Mouse (Mus musculus) neural tube, embryonic 11.5 days (tissue): Measurements from ENCODE around the gene Mical3. TPM values are rescaled to one million over a fixed set of nuclear protein-coding genes. Genes with fewer than 3 reads are reported as not detected.

ENCODE experiments used
- ATAC-seq: fragments of 200-750 bp; cut with Nextera tagmentation; 2 replicates; pipeline ENCODE4 v1.8.0; 2017; ENCODE audit warnings: moderate number of reproducible peaks, mild to moderate bottlenecking, moderate TSS enrichment, moderate library complexity; ENCODE audit not compliant: insufficient read depth, low FRiP score, low TSS enrichment
- DNase-seq: peaks from one replicate; pipeline ENCODE4 v3.0.0-alpha.2; 2015; ENCODE audit warnings: low spot score
- H3K27ac ChIP-seq: fragments of 300-500 bp; sonication (generic); 2 replicates; pipeline ENCODE4 v1.5.1; 2014; ENCODE audit warnings: low read depth, mild to moderate bottlenecking, low read length
- H3K27me3 ChIP-seq: fragments of 300-500 bp; sonication (generic); 2 replicates; pipeline ENCODE4 v1.6.1; 2014; ENCODE audit warnings: mild to moderate bottlenecking, low read length, mixed read lengths; ENCODE audit not compliant: control insufficient read depth, insufficient read depth
- H3K36me3 ChIP-seq: fragments of 300-500 bp; sonication (generic); 2 replicates; pipeline ENCODE4 v1.6.1; 2014; ENCODE audit warnings: mild to moderate bottlenecking, low read length, moderate library complexity, mixed read lengths; ENCODE audit not compliant: control insufficient read depth, insufficient read depth
- H3K4me1 ChIP-seq: fragments of 300-500 bp; sonication (generic); 2 replicates; pipeline ENCODE4 v1.6.1; 2014; ENCODE audit warnings: low read length, mixed read lengths; ENCODE audit not compliant: control insufficient read depth, insufficient read depth
- H3K4me2 ChIP-seq: fragments of 300-500 bp; sonication (generic); 2 replicates; pipeline ENCODE4 v1.6.1; 2014; ENCODE audit warnings: low read depth, mild to moderate bottlenecking, moderate library complexity
- H3K4me3 ChIP-seq: fragments of 300-500 bp; sonication (generic); 2 replicates; pipeline ENCODE4 v1.5.1; 2014; ENCODE audit warnings: low read depth, low read length
- H3K9ac ChIP-seq: fragments of 300-500 bp; sonication (generic); 2 replicates; pipeline ENCODE4 v1.6.1; 2014; ENCODE audit warnings: mild to moderate bottlenecking, low read length
- H3K9me3 ChIP-seq: fragments of 300-500 bp; sonication (generic); 2 replicates; pipeline ENCODE4 v1.6.1; 2016; ENCODE audit warnings: low read length; ENCODE audit not compliant: control insufficient read depth
- WGBS: fragments of 180-500 bp; shearing (Covaris S2); extraction: QIAGEN DNeasy Blood & Tissue Kit; methylation state at CpG from one replicate; pipeline ENCODE4 v1.1.7; 2014; 5-methylcytosine and 5-hydroxymethylcytosine counted together
- polyA plus RNA-seq: library from polyadenylated mRNA; unstranded; fragments of >200 nt; fragmentation: Nextera tagmentation; extraction: Ambion mirVana; gene quantifications from 2 replicates; pipeline ENCODE4 v1.2.1, GENCODE M21; 2014

Gene Mical3
- polyA plus RNA-seq, 1 experiment from 2014 or later: 18.4 TPM

GRCm38 (mm10) chr6:121064356-121065015, 66.3 kb downstream of the Mical3 start:
- Histone ChIP-seq H3K9me3 (no peaks in the 10 kb centered on the region), H3K4me2 (no peak overlapping the region), H3K27me3 (no peaks in the 10 kb centered on the region), H3K4me3 (no peak overlapping the region), H3K4me1 (peaks cover 5% of the 10 kb centered on the region; the same call in 1 of the 2 replicates), H3K27ac (0 out of 2 replicates have a peak overlapping the region, but pooled peaks have one; percentile 24), H3K36me3 (no peaks in the 10 kb centered on the region), H3K9ac (peak overlapping the region; percentile 35; the same call in 1 of the 2 replicates)
- ATAC-seq (peak; percentile 32; the same call in 1 of the 2 replicates), DNase-seq (no peak)
- whole genome bisulfite sequencing: 38% methylated on average over 17 of the region's 17 CpGs

- no peak overlapping the region for H3K4me3 ChIP-seq
- H3K9me3 ChIP-seq: no peaks in the 10 kb centered on the region
- no peaks in the 10 kb centered on the region for H3K27me3 ChIP-seq
- H3K4me1 ChIP-seq: peaks cover 5% of the 10 kb centered on the region; the same call in 1 of the 2 replicates
- DNase-seq (no peak), ATAC-seq (no peak)
- H3K36me3 ChIP-seq: no peaks in the 10 kb centered on the region
- no peak overlapping the region for H3K9ac ChIP-seq
- H3K27ac ChIP-seq: no peak overlapping the region
- 86% methylated on average over 8 of the region's 8 CpGs for WGBS
- H3K4me2 ChIP-seq: no peak overlapping the region
Measured at GRCm38 (mm10) chr6:121063771-121064170, 67.0 kb downstream of the Mical3 start.

GRCm38 (mm10) chr6:121062891-121063408, 67.8 kb downstream of the Mical3 start:
- ATAC-seq: no peak
- Histone ChIP-seq H3K9me3 (no peaks in the 10 kb centered on the region), H3K36me3 (no peaks in the 10 kb centered on the region), H3K4me3 (no peak overlapping the region), H3K27ac (no peak overlapping the region), H3K9ac (no peak overlapping the region), H3K4me2 (no peak overlapping the region), H3K4me1 (peaks cover 5% of the 10 kb centered on the region; the same call in 1 of the 2 replicates), H3K27me3 (no peaks in the 10 kb centered on the region)
- WGBS: 94% methylated on average over 17 of the region's 17 CpGs
- no peak for DNase-seq

GRCm38 (mm10) chr6:121058039-121058438, 72.8 kb downstream of the Mical3 start:
- Histone ChIP-seq H3K4me1 (no peaks in the 10 kb centered on the region; the same call in 1 of the 2 replicates), H3K27ac (no peak overlapping the region), H3K4me3 (no peak overlapping the region), H3K36me3 (no peaks in the 10 kb centered on the region), H3K9ac (no peak overlapping the region), H3K9me3 (no peaks in the 10 kb centered on the region), H3K4me2 (no peak overlapping the region), H3K27me3 (no peaks in the 10 kb centered on the region)
- DNase-seq (no peak), ATAC-seq (no peak)
- WGBS: 94% methylated on average over 2 of the region's 2 CpGs

DNA sequence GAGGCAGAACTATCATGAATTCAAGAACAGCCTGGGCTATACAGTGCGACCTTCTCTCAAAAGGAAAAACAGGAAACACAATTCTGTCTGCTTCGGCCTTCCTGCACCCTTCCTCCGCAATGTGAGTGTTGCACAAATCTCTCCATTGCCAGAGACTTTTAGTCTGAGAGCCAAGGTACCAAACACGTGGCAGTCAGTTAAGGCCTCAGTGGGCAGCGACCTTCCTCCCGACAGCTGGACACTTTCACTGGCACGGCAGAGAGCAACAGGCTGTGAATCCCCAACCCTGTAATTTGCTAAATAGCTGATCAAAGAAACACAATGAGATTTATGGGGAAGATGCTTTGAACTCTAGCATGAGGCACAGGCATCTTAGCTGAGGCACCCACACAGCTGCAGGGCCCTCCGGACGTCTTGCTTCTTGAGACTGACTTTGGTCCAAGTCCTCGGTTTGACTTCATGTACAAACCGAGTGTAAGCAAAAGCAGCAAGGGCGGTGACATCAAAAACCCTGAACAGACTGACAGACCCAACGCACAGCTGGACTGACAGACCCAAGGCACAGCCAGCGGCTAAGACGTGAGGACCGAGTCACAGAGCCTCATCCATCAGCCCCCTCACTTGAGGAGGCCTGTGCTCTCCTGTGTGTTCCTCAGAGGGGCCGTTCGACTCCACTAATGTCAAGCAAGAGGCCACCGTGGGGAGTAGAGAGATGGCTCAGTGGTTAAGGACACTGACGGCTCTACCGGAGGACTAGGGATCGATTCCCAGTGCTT, 73.4 kb downstream of the Mical3 start:
- 65% methylated on average over 22 of the region's 22 CpGs for whole genome bisulfite sequencing
- no peak overlapping the region for H3K4me2 ChIP-seq
- no peak for ATAC-seq

DNA sequence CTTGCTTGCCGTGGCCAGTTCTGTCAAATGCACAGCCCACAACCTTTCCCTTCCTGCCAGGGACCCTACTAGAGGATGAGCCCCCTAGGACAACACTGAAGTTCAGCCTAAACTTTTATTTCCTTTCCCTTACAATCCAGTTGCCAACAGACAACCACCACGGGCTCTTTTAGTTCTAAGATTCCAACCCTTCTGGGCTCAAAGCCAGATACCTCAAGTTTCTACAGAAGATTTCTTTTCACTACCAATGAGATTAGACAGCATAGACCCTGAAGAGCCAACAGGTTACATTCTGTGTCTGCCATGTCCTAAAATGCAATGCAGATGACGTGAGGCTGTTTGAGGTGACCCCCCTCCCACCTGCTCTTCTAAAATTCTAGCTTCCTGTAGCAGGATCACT, 75.3 kb downstream of the Mical3 start:
- Histone ChIP-seq H3K27me3 (no peaks in the 10 kb centered on the region), H3K4me3 (no peak overlapping the region), H3K9me3 (no peaks in the 10 kb centered on the region), H3K9ac (no peak overlapping the region), H3K4me2 (no peak overlapping the region), H3K36me3 (no peaks in the 10 kb centered on the region), H3K27ac (no peak overlapping the region), H3K4me1 (no peaks in the 10 kb centered on the region)
- 86% methylated on average over 3 of the region's 3 CpGs for WGBS
- ATAC-seq (no peak), DNase-seq (no peak)

More for the DNA sequence above, 73.4 kb downstream of the Mical3 start:
- DNase-seq: no peak
- Histone ChIP-seq H3K9me3 (no peaks in the 10 kb centered on the region), H3K36me3 (no peaks in the 10 kb centered on the region), H3K27ac (no peak overlapping the region), H3K9ac (no peak overlapping the region), H3K4me3 (no peak overlapping the region), H3K4me1 (no peaks in the 10 kb centered on the region; the same call in 1 of the 2 replicates), H3K27me3 (no peaks in the 10 kb centered on the region)

DNA sequence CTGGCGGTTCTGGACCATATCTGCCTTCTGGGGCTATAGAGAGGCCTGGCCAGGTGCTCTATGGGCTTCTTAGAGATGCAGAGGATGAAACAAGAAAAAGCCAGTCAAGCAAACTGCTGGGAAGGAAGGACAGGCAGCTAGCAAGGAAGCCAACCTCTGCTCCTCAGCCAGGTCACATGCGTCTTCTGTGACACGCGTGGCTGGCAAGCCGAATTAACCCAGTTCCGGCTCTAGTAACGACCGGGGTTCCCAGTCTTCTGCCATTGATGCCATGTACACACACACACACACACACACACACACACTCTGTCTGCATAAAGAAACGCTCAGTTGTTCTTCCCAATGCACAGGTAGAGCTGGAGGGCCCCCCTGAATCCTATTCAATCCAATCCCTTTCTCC, 75.9 kb downstream of the Mical3 start:
- no peak for DNase-seq
- WGBS: 92% methylated on average over 9 of the region's 9 CpGs
- no peak for ATAC-seq

DNA sequence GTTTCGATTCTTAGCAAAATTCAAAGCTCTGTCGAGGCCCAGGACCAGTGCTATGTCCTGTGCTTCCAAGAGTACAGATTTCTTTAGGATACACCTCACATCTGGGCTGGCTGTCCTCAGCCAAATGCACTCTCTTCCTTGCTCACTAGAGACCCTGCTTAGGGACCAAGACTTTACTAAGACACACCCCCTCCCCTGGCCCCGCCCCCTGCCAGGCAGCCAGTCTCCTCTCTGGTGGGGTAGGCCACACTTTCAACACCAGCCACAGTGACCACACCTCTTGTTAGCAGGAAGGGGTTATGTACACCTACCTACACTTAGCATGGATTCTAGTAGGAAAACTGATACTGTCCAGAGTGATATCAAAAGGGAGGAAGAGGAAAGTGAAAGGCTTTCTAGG, 76.5 kb downstream of the Mical3 start:
- no peaks in the 10 kb centered on the region for H3K4me1 ChIP-seq
- no peak for ATAC-seq
- no peak overlapping the region for H3K4me2 ChIP-seq
- no peaks in the 10 kb centered on the region for H3K9me3 ChIP-seq
- H3K4me3 ChIP-seq: no peak overlapping the region
- no peak overlapping the region for H3K27ac ChIP-seq
- no peak for DNase-seq
- H3K9ac ChIP-seq: no peak overlapping the region
- 74% methylated on average over 3 of the region's 3 CpGs for WGBS
- no peaks in the 10 kb centered on the region for H3K36me3 ChIP-seq
- H3K27me3 ChIP-seq: no peaks in the 10 kb centered on the region

More for the DNA sequence above, 75.9 kb downstream of the Mical3 start:
- no peaks in the 10 kb centered on the region for H3K27me3 ChIP-seq
- no peak overlapping the region for H3K27ac ChIP-seq
- no peak overlapping the region for H3K4me2 ChIP-seq
- H3K36me3 ChIP-seq: no peaks in the 10 kb centered on the region
- no peak overlapping the region for H3K4me3 ChIP-seq
- no peaks in the 10 kb centered on the region for H3K9me3 ChIP-seq
- no peaks in the 10 kb centered on the region for H3K4me1 ChIP-seq
- H3K9ac ChIP-seq: no peak overlapping the region
